Mouse (Mus musculus): ENCODE measurements around the gene Pold4. TPM values are rescaled to one million over a fixed set of nuclear protein-coding genes. Genes with fewer than 3 reads are reported as not detected.

The Pold4 gene
- polyA plus RNA-seq, 1 experiment from 2014 or later, result 19.9 TPM

DNA sequence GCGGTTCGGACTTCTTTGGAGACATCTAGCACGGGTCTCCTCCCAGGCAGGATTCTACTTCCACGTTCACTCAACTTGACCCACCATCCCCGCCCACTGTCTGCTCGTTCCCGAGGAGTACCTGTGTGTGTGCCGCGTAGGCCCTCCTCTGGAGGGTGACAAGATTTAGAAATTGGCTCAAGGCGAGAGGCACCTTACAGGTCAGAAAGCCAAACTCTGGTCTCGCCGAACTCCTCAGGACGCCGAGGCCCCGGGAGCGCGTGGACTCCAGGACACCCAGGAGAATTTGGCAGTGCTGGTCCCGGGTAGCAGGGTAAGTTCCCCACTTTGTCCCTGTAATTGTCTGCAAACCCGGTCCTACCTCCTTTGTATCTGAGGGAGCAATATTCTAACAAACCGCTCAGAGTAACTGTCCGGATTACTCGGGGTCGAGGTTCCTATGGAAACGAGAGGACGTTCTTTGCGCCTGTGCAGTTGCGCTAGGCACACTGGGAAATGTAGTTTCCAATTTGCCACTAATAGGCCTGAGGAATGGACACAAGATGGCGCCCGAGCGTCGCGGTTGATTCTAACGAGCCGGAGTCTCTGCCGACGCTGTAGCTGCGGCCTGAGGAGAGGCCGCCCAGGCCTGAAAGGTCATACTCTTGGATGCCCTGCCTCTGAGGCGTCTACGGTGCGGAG is 25.7 kb downstream of the Pold4 start:
- 2% methylated on average over 41 of the region's 41 CpGs for WGBS
- H3K36me3 ChIP-seq, result no peaks in the 10 kb centered on the region
- ATAC-seq (ENCODE audit: extremely low read depth, insufficient number of reproducible peaks, low FRiP score, low TSS enrichment), result peak; percentile 81
- H3K27ac ChIP-seq (replicated peaks), result no peak overlapping the region
- H3K27me3 ChIP-seq (replicated peaks), result 0 out of 2 replicates have a peak, but pooled peaks cover 3% of the 10 kb centered on the region
- H3K4me2 ChIP-seq, result peak overlapping the region; percentile 97
- no peaks in the 10 kb centered on the region for H3K9me3 ChIP-seq
- peak overlapping the region; percentile 76 for H3K4me3 ChIP-seq
- peaks cover 16% of the 10 kb centered on the region for H3K4me1 ChIP-seq
- H3K9ac ChIP-seq, result peak overlapping the region; percentile 84

DNA sequence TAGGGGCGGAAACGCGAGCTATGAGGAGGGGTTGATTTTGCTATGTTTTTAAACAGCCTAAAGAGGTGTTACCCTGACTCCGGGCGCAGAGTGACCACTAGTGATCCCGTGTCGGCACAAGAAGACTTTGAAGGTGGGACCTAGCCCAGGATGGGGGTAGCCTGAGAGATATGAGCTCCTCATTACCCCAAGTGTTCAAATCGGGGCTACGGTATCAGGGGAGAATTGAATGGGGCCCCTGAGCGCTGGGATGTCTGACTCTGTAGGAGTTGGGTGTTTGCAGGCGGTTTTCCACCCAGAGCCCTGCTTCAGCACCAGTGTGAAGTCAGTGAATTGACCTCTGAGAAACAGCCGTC is 26.2 kb downstream of the Pold4 start:
- Histone ChIP-seq H3K27me3 (replicated peaks) (0 out of 2 replicates have a peak, but pooled peaks cover 3% of the 10 kb centered on the region), H3K4me1 (peaks cover 16% of the 10 kb centered on the region), H3K4me2 (peak overlapping the region; percentile 97), H3K27ac (replicated peaks) (no peak overlapping the region), H3K9me3 (no peaks in the 10 kb centered on the region), H3K9ac (peak overlapping the region; percentile 77), H3K36me3 (no peaks in the 10 kb centered on the region), H3K4me3 (peak overlapping the region; percentile 76)
- no peak for ATAC-seq (ENCODE audit: extremely low read depth, insufficient number of reproducible peaks, low FRiP score, low TSS enrichment)
- 21% methylated on average over 12 of the region's 12 CpGs for WGBS

GRCm38 (mm10) chr19:4261038-4261698 is 29.5 kb downstream of the Pold4 start:
- no peak overlapping the region for H3K4me2 ChIP-seq
- 58% methylated on average over 8 of the region's 8 CpGs for WGBS
- no peak overlapping the region for H3K27ac ChIP-seq (replicated peaks)
- no peaks in the 10 kb centered on the region for H3K9me3 ChIP-seq
- ATAC-seq (ENCODE audit: extremely low read depth, insufficient number of reproducible peaks, low FRiP score, low TSS enrichment), result no peak
- no peak overlapping the region for H3K4me3 ChIP-seq
- H3K27me3 ChIP-seq (replicated peaks), result peaks cover 24% of the 10 kb centered on the region
- no peak overlapping the region for H3K9ac ChIP-seq
- H3K4me1 ChIP-seq, result peaks cover 9% of the 10 kb centered on the region
- no peaks in the 10 kb centered on the region for H3K36me3 ChIP-seq

DNA sequence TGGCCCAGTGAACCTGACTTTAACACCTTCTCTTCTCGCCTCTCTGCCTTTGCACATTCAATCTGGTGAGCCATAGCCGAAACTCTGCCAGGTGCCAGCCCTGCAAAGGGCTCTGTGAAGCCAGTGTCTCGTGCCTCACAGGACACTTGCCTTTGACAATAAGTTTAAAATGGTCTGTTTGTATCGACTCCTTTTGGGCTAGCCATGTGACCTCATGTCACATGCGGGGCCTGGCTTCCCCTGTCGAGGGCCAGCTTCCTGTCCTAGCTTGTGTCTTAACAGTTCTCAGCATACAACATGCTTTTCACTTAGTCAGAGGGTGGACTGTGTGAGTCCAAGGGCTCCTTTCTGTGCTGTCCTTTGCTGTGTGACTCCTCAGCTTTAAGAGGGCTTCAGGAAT is 31.1 kb downstream of the Pold4 start:
- H3K9me3 ChIP-seq, result no peaks in the 10 kb centered on the region
- peaks cover 35% of the 10 kb centered on the region for H3K27me3 ChIP-seq (replicated peaks)
- H3K36me3 ChIP-seq, result no peaks in the 10 kb centered on the region
- H3K4me1 ChIP-seq, result peaks cover 5% of the 10 kb centered on the region; the same call in 1 of the 2 replicates
- no peak overlapping the region for H3K27ac ChIP-seq (replicated peaks)
- no peak for ATAC-seq (ENCODE audit: extremely low read depth, insufficient number of reproducible peaks, low FRiP score, low TSS enrichment)
- H3K4me3 ChIP-seq, result no peak overlapping the region
- WGBS, result 64% methylated on average over 6 of the region's 6 CpGs
- H3K9ac ChIP-seq, result no peak overlapping the region
- no peak overlapping the region for H3K4me2 ChIP-seq

DNA sequence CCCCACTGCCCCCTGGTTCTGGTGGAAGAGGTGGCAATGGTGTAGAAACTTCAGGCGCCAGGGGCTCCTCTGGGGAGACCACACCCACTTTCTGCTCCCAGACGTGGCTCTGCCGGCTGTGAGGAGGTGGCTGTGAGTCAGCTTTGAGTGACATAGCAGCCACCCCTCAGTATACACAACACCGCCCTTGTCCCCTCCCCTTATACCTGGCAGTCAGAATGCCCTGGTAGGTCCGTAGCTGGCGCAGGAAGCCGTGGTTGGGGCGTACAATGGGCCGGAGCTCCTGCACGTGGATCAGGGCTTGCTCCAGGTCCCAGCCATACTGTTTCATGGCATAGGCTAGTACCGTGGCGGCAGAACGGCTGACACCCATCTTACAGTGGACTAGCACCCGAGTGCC is 32.0 kb downstream of the Pold4 start:
- ATAC-seq (ENCODE audit: extremely low read depth, insufficient number of reproducible peaks, low FRiP score, low TSS enrichment), result no peak
- no peak overlapping the region for H3K4me3 ChIP-seq

GRCm38 (mm10) chr19:4264171-4264780 is 32.6 kb downstream of the Pold4 start:
- H3K4me1 ChIP-seq, result peaks cover 13% of the 10 kb centered on the region
- H3K27ac ChIP-seq (replicated peaks), result no peak overlapping the region
- no peak overlapping the region for H3K4me3 ChIP-seq
- 89% methylated on average over 6 of the region's 6 CpGs for WGBS
- no peak overlapping the region for H3K9ac ChIP-seq
- H3K36me3 ChIP-seq, result no peaks in the 10 kb centered on the region
- no peak overlapping the region for H3K4me2 ChIP-seq
- H3K9me3 ChIP-seq, result no peaks in the 10 kb centered on the region
- peaks cover 51% of the 10 kb centered on the region for H3K27me3 ChIP-seq (replicated peaks)
- no peak for ATAC-seq (ENCODE audit: extremely low read depth, insufficient number of reproducible peaks, low FRiP score, low TSS enrichment)

More for the DNA sequence above, 32.0 kb downstream of the Pold4 start:
- Histone ChIP-seq H3K27me3 (replicated peaks) (peaks cover 45% of the 10 kb centered on the region), H3K4me2 (no peak overlapping the region), H3K27ac (replicated peaks) (no peak overlapping the region), H3K36me3 (no peaks in the 10 kb centered on the region), H3K9me3 (no peaks in the 10 kb centered on the region), H3K4me1 (peaks cover 9% of the 10 kb centered on the region), H3K9ac (no peak overlapping the region)
- WGBS, result 64% methylated on average over 14 of the region's 14 CpGs

- no peaks in the 10 kb centered on the region for H3K9me3 ChIP-seq
- H3K9ac ChIP-seq, result no peak overlapping the region
- H3K27ac ChIP-seq (replicated peaks), result no peak overlapping the region
- no peak overlapping the region for H3K4me2 ChIP-seq
- no peaks in the 10 kb centered on the region for H3K36me3 ChIP-seq
- 55% methylated on average over 4 of the region's 4 CpGs for WGBS
- H3K4me3 ChIP-seq, result no peak overlapping the region
- H3K4me1 ChIP-seq, result peaks cover 15% of the 10 kb centered on the region
- no peak for ATAC-seq (ENCODE audit: extremely low read depth, insufficient number of reproducible peaks, low FRiP score, low TSS enrichment)
- H3K27me3 ChIP-seq (replicated peaks), result peaks cover 67% of the 10 kb centered on the region
These were observed 34.3 kb downstream of the Pold4 start for GRCm38 (mm10) chr19:4265956-4266355.

DNA sequence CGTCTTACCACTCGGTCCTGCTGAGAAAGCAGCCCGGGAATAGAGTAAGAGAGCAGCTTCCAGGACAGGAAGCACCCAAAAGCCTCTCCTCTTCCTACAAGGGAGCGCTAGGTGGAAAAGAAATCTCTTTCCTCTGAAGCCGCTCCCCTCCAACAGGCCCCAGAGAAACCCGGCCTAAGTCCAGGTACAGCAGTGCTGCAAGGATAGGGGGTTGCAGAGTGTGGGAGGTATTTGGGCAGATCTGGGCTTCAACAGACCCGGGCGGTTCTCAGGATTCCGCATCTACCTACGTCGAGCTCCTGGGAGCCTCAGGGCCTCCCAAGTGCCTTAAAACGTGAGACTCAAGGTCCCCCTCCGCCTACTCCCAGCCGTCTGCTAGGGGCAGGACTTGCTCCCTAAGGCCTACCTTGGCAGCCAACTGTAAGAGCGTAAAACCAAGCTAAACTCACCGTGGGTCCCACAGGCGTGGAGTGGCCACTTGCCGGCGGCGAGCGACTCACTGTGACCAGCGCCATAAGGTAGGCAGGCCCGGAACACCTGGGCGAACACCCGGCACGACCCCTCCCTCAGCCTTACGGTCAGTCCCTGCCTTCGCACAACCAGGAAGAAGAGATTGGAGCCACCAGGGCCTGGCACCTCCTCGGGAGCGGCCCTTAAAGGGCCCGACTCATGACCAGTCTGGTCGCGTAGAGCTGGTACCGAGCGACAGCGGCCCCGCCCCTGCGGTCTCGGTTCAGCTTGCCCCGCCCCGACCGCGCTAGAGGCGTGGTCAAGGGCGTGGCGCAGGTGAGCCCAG is 37.1 kb downstream of the Pold4 start, which contains the start of gene Ssh3:
Gene Ssh3, minus strand, starts transcription at position 615 of the 796 bp plus-strand sequence.
- Histone ChIP-seq H3K4me3 (peak within 1 kb of the TSS; percentile 64), H3K4me1 (peaks cover 15% of the 10 kb centered on the region), H3K9me3 (no peaks in the 10 kb centered on the region), H3K27ac (replicated peaks) (no peak within 1 kb of the TSS), H3K4me2 (peak within 1 kb of the TSS; percentile 82), H3K27me3 (replicated peaks) (peaks cover 63% of the 10 kb centered on the region), H3K36me3 (no peaks in the 10 kb centered on the region), H3K9ac (peak within 1 kb of the TSS; percentile 82)
- no peak for ATAC-seq (ENCODE audit: extremely low read depth, insufficient number of reproducible peaks, low FRiP score, low TSS enrichment)
- WGBS, result 7% methylated on average over 46 of the region's 46 CpGs

- Histone ChIP-seq H3K36me3 (no peaks in the 10 kb centered on the region), H3K4me2 (no peak overlapping the region), H3K27ac (replicated peaks) (no peak overlapping the region), H3K9me3 (no peaks in the 10 kb centered on the region), H3K4me3 (no peak overlapping the region), H3K4me1 (peaks cover 15% of the 10 kb centered on the region), H3K9ac (no peak overlapping the region), H3K27me3 (replicated peaks) (peaks cover 51% of the 10 kb centered on the region)
- 56% methylated on average over 6 of the region's 6 CpGs for WGBS
- no peak for ATAC-seq (ENCODE audit: extremely low read depth, insufficient number of reproducible peaks, low FRiP score, low TSS enrichment)
These were observed 38.5 kb downstream of the Pold4 start for GRCm38 (mm10) chr19:4270187-4270586.

DNA sequence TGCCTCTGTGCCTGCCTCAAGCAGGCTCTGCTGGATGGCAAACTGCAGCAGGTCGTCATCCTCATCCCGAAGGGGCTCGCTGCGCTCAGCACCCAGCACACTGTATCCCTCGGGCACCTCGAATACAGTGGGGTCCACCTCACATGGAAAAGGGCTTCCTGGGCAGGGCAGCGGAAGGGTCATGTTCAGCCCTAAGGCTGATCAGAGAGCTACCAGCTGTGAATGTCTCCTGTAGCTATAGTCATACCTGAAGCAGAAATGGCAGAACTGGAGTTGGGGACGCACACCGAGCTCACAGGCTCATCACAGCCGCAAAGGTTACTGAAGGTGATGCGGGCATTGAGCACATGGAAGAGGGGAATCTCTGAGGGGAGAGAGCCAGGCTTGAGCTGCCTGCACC is 39.3 kb downstream of the Pold4 start:
- Histone ChIP-seq H3K9me3 (peaks cover 4% of the 10 kb centered on the region; the same call in 1 of the 2 replicates), H3K27ac (replicated peaks) (no peak overlapping the region), H3K27me3 (replicated peaks) (peaks cover 49% of the 10 kb centered on the region), H3K4me3 (no peak overlapping the region), H3K4me2 (no peak overlapping the region), H3K4me1 (peaks cover 15% of the 10 kb centered on the region), H3K9ac (no peak overlapping the region), H3K36me3 (no peaks in the 10 kb centered on the region)
- no peak for ATAC-seq (ENCODE audit: extremely low read depth, insufficient number of reproducible peaks, low FRiP score, low TSS enrichment)
- WGBS, result 90% methylated on average over 11 of the region's 11 CpGs

- Histone ChIP-seq H3K9ac (no peak overlapping the region), H3K27me3 (replicated peaks) (peaks cover 16% of the 10 kb centered on the region), H3K27ac (replicated peaks) (no peak overlapping the region), H3K4me2 (no peak overlapping the region), H3K4me3 (no peak overlapping the region), H3K9me3 (peaks cover 5% of the 10 kb centered on the region; the same call in 1 of the 2 replicates), H3K4me1 (peaks cover 13% of the 10 kb centered on the region; the same call in 1 of the 2 replicates), H3K36me3 (0 out of 2 replicates have a peak, but pooled peaks cover 3% of the 10 kb centered on the region)
- WGBS, result 93% methylated on average over 1 of the region's 1 CpGs
- no peak for ATAC-seq (ENCODE audit: extremely low read depth, insufficient number of reproducible peaks, low FRiP score, low TSS enrichment)
These were observed 47.8 kb downstream of the Pold4 start for GRCm38 (mm10) chr19:4279487-4279886.
